Mouse (Mus musculus) liver, postnatal 0 days (tissue): Measurements from ENCODE around the gene Reln.

Experiments
- CTCF ChIP-seq: sonication (generic); IDR thresholded peaks from 2 replicates; pipeline ENCODE4 v1.5.1; 2016; ENCODE audit warnings: antibody characterized with exemption, low read depth
- EP300 ChIP-seq: IDR thresholded peaks from 2 replicates; pipeline ENCODE4 v1.6.1; 2016; ENCODE audit warnings: antibody characterized with exemption, low read depth, mild to moderate bottlenecking

- TF ChIP-seq CTCF (no peak), EP300 (no peak)
Measured at GRCm38 (mm10) chr5:22328431-22329359, 15.8 kb downstream of the Reln start.
